Mouse (Mus musculus) small intestine, adult 2 months (tissue): ENCODE data around the gene Hoxc5.

Experiments
- CTCF ChIP-seq: fragments of 200-500 bp; IDR thresholded peaks from 2 replicates; pipeline ENCODE4 v1.5.1; 2012; ENCODE audit warnings: low read depth, mild to moderate bottlenecking, control low read depth, inconsistent platforms, low read length, moderate library complexity, mixed read lengths; ENCODE audit not compliant: insufficient replicate concordance, insufficient read length; ENCODE audit errors: extremely low read depth
- POLR2A ChIP-seq: fragments of 200-500 bp; IDR thresholded peaks from 2 replicates; pipeline ENCODE4 v1.6.1; 2012; ENCODE audit warnings: low read depth, mild to moderate bottlenecking, control low read depth, inconsistent platforms, low read length, moderate library complexity

DNA sequence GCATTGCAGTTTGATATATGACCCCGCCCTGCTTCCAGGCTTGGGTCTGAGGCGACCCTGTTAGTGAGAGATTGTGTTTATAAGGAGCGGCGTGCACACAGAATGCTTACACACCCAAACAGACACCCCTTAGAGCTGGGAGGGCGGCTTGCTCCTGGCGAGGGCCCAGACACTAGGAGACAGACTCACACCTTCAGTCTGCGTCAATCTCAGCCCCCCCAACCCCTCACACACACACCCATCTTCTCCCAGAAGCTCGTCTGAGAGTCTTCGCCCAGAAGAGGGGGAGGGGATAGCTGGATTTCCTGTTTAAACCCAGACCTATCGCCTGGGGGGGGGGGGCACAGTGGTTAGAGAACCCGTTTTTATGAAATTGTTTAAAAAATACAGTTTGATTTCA lies 32.7 kb downstream of the Hoxc5 start:
- no peak for TF ChIP-seq CTCF
- no peak for TF ChIP-seq POLR2A
